Mouse (Mus musculus) spleen, postnatal 14 days (tissue): Measurements from ENCODE around the gene Krtap5-1.
"Not testable (repeated sequence)": the region's sequence is repeated elsewhere in the genome, so short reads cannot be mapped to it uniquely, and the experiment has no call there.

Experiments used
- DNase-seq, 2 experiments: peaks; one replicate each; pipeline ENCODE4 v3.0.0; 2021 to 2022; ENCODE audit warnings: low spot score in 2 of 2

Krtap5-1 gene

DNA sequence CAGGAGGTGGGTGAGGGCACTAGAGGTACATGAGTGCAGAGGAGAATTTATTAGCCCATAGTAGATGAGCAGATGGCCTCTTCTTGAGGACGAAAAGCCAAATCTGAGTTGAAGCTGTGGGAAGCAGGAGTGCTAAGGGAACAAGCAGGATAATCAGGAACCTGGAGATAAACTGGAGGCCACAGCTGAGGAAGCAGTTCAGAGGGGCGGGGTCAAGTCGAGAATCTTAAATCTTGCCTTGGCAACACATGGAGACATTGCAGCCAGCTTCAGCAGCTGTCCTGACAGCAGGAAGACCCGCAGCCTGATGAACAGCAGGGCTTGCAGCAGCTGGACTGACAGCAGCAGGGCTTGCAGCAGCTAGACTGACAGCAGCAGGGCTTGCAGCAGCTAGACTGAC, 810 bp downstream of the Krtap5-1 start:
- not testable (repeated sequence) for DNase-seq

DNA sequence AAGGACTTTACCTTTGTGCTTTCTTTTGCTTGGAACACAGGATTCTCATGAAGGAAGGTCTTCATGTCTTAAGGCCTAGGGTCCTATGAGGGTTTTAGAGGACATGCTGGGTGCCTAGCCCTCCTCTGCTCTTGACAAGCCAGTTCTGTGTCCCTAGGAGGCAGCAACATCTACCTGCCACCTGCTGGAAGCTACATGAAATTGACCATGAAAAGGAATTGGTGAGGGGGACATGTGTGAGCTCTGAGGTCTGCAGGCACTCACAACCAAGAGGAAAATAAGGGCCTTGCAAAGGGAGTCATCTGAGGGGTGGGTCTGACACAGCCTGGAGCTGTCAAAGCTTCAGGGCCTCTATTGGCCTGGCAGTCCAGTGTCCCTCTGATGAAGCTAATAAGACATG, 1.5 kb downstream of the Krtap5-1 start:
- DNase-seq: no peak

DNA sequence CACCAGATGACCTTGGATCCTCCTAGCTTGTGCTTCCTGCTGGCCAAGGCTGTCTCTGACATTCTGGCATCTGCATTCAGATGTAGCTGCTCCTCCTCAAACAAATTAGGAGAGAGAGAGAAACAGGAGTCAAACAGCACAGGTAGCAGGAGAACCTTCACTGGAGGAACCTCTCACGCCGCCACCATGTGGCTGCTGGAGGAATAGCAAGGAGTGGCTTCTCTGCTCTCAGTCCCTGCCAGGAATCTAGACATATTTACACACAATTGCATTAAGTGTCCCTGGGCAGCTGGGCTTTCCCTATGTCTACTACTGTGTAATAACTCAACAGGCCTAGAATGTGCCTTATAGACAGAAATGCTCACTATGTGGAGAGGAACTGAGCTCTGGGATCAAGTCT, 3.1 kb downstream of the Krtap5-1 start:
- not testable (repeated sequence) for DNase-seq

DNA sequence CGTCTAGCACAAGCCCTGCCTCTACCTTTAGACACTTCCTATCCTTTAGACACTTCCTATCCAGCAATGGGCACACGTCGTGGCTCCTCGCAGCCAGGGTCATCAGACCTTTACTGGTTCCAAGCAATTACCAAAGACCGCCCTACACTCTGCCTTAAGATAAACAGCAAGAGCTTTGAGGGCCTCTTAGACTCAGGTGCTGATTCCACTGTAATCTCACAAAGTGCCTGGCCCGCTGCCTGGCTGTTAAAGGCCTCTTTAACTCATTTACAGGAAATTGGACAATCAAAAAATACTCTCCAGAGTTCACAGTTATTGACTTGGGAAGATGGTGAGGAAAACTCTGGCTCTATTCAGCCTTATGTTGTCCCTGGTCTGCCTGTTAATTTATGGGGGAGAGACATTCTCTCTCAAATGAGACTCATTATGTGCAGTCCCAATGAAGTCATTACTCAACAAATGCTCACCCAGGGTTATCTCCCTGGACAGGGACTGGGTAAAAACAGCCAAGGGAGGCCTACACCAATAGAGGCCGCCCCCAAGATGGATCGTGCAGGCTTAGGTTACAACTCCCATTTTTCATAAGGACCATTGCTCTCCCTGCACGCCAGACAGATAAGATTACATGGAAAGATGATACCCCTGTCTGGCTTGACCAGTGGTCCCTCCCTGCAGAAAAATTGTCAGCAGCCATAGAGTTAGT, 10.9 kb downstream of the Krtap5-1 start:
- DNase-seq: not testable (repeated sequence)

DNA sequence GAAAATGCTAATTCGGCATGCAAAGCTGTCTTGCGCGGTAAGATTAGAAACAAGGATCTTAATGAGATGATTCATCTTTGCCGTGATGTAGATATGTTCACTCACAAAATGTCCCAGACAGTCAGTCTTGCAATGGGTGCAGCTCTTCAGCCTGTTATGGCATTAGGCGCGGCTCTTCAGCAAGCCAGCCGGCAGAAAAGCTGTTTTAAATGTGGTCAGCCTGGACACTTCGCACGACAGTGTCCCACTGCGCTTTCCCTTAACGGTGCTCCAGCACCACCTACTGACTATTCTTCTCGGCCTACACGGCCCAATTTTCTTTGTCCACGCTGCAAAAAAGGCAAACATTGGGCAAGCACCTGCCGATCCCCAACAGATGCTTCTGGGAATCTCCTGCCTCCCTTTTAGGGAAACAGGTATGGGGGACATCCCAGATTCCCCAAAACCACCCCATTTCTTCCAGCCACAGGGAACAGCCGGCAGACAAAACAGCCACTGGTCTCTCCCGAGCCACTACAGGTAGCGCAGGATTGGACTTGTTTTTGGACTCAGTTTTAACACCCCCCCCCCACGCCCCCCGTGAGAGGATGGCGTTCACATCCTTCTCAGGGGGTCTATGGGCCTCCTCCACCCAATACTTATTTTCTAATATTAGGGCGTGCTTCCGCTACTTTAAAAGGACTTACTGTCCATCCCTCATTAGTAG, 11.6 kb downstream of the Krtap5-1 start:
- DNase-seq: no peak

DNA sequence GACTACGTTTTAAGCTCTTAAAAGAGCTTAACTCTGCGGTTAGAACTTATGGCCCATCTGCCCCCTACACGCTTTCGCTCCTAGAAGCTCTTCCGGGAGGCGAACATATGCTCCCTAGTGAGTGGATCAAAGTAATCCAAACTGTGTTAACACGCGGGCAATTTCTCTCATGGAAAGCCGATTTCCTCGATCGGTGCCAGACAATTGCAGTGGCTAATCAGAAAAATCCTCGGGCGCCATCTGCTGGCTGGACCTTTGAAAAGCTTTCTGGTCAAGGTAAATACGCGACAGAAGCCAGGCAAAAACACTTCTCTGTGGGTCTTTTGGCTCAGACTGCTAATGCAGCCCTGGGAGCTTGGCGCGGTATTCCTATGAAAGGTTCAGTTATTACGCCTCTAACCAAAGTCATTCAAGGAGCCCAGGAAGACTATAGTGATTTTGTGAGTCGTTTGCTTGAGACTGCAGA, 12.3 kb downstream of the Krtap5-1 start:
- peak; percentile 68 to 81 for DNase-seq

DNA sequence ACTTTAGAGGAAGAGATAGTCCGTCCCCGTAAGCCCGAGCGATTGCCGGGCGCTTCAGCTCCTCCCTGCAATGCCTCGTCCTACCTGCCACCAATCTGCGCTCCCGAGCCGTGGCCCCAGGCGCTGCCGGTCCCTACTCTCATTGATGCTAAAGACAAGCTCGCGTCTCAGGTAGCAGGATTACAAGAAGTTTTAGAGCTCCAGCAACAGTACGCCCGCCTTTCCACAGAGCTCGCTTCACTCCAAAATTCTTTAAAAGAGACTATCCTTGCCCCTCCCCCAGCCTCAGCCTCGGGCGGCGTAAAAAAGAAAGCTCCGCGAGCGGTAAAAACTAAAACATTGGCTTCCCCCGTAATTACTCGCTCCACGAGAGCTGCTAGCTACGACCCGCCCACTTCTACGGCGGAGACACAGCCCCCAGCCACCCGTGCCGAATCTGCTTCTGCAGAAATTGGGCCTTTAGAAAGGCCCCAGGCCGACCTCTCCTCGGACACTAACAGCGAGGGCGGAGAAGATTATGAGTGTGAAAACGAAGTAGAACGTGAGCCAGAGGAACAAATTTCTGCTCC, 12.8 kb downstream of the Krtap5-1 start:
- peak in 1 of 2 experiments; percentile 28 for DNase-seq

DNA sequence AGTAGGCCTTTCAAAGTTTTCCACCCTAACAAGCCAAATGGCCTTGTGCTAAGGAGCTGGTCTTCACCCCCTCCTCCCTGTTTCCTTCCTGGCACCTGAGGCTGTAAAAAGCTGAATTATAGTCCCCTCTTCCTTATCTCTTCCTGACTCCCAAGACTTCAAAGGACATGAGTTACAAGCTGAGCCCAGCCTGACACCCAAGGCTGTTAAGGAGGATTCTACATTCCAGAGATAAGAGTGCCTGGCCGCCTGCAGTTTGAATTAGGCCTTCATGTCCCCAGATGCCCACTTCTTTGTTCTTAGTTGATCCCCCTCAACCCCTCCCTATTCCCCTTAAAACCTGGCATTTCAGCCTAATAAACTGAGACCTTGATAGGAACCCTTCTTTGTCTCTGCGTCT, 14.1 kb downstream of the Krtap5-1 start:
- DNase-seq: not testable (repeated sequence)

DNA sequence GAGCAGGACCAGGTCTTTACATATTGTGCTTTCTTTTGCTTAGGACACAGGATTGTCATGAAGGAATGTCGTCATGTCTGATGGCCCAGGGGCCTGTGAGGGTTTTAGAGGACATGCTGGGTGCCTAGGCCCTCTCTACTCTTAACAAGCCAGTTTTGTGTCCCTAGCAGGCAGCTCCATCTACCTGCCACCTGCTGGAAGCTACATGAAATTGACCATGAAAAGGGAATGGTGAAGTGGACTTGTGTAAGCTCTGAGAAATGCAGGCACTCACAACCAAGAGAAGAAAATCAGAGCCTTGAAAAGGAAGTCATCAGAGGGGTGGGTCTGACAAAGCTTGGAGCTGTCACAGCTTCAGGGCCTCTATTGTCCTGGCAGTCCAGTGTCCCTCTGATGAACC, 17.6 kb downstream of the Krtap5-1 start:
- not testable (repeated sequence) for DNase-seq

DNA sequence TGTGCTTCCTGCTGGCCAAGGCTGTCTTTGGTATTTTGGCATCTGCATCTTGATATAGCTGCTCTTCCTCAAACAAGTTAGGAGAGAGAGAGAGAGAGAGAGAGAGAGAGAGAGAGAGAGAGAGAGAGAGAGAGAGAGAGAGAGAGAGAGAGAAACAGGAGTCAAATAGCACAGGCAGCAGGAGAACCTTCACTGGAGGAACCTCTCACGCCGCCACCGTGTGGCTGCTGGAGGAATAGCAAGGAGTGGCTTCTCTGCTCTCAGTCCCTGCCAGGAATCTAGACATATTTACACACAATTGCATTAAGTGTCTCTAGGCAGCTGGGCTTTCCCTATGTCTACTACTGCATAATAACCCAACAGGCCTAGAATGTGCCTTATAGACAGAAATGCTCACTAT, 18.7 kb downstream of the Krtap5-1 start:
- DNase-seq: peak in 1 of 2 experiments; percentile 25

DNA sequence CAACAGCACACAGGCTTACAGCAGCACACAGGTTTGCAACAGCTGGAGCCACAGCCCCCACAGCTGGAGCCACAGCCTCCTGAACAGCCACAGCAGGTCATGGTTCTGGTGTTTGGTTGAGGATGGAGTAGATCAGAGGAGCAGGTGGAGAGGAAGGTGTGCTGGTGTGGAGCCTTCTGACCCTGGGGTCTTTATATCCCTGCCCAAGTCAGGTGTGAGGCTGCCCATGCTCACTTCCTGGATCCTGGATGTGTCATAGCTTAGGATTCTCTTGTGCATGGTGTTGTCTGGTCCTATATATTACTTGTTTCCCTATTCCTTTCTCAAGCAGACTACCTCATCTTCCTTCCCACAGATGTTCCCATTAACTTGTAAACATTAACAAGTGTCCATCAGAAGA, 22.7 kb downstream of the Krtap5-1 start, which contains the start of gene Gm4559:
TSS of gene Gm4559 (minus strand) at position 101 of the 400 bp plus-strand sequence.
- not testable (repeated sequence) for DNase-seq

DNA sequence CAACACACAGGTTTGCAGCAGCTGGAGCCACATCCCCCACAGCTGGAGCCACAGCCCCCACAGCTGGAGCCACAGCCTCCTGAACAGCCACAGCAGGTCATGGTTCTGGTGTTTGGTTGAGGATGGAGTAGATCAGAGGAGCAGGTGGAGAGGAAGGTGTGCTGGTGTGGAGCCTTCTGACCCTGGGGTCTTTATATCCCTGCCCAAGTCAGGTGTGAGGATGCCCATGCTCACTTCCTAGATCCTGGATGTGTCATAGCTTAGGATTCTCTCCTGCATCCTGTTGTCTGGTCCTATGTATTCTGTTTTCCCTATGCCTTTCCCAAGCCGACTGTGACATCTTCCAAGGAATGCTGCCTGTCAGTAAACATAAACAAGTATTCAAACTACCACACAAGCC, 38.7 kb downstream of the Krtap5-1 start, which contains the start of gene Gm2431:
TSS of gene Gm2431 (minus strand) at position 101 of the 400 bp plus-strand sequence.
- not testable (repeated sequence) for DNase-seq

DNA sequence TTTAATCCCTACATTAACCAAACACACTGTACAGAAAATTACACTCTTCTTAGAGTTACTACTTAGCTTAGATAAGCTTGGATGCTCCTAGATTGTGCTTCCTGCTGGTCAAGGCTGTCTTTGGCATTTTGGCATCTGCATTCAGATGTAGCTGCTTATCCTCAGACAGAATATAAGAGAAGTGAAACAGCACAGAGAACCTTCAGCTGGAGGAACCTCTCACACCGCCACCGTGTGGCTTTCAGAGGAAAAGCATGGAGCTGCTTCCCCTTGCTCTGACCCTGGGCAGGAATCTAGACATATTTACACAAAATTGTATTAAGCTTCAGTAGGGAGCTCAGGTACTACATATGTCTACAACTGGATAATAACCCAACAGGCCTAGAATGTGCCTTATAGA, 41.4 kb downstream of the Krtap5-1 start:
- DNase-seq: no peak

DNA sequence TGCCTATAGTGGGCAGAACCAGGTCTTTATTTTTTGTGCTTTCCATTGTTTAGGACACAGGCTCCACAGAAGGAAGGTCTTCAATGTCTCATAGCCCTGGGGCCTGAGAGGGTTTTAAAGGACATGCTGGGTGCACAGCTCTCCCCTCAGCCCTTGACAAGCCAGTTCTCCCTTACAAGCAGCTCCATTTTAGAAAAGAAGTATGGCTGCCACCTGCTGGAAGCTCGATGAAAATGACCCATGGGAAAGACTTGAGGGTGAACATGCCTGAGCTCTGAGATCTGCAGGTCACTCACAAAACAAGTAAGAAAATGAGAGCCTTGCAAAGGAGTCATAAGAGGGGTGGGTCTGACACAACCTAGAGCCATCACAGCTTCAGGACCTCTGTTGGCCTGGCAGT, 47.1 kb downstream of the Krtap5-1 start:
- no peak for DNase-seq
